Mouse (Mus musculus): ENCODE results near the gene Smg5.

- no peak for TF ChIP-seq CTCF (IDR thresholded peaks at IDR 0.05; ENCODE audit: low read depth, low read length)
- no peak for TF ChIP-seq EP300 (IDR thresholded peaks at IDR 0.05; ENCODE audit: insufficient read depth, low read depth, low read length)
- TF ChIP-seq POLR2A (IDR thresholded peaks at IDR 0.05; ENCODE audit: insufficient read depth, low read length), result no peak
Measured at GRCm38 (mm10) chr3:88287110-88287509, 49.0 kb upstream of the Smg5 start, which contains the start of gene Gm38392.

Data from ES-Bruce4 (cell line).